Mouse (Mus musculus): ENCODE data around the gene Gm49601.

DNA sequence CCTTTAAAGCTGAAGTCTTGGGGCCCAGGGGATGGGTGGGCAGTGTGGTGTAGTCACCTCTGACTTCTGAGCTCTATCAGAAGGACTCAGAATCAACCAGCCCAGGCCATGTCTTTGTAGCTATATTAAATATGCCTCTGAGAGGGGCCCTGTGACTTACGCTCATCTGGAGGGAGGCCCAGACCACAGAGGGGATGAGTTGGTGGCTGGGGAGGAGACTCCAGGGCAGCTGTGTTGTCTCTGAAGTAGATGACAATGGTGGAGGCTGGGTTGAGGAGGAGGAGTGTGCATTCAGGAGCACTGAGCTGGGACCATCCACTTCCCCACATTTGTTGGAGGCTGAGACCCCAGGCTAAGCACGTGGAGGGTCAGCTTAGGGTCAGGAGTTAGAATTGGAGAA is 7.9 kb downstream of the Gm49601 start:
- no peak for TF ChIP-seq CTCF (IDR thresholded peaks at IDR 0.05; ENCODE audit: low read depth, low read length)
- TF ChIP-seq GATA1 (IDR thresholded peaks at IDR 0.05; ENCODE audit: borderline replicate concordance, low read length), result no peak

All from G1E (cell line).